Mouse (Mus musculus): ENCODE results near the gene Gimap9. TPM values are rescaled to one million over a fixed set of nuclear protein-coding genes. Genes with fewer than 3 reads are reported as not detected.
"Not testable (repeated sequence)": the region's sequence is repeated elsewhere in the genome, so short reads cannot be mapped to it uniquely, and the experiment has no call there.

The Gimap9 gene
- total RNA-seq, 2 experiments from 2014 or later, result 7.2 to 9.3 TPM

GRCm38 (mm10) chr6:48658721-48659120, 17.2 kb upstream of the Gimap9 start:
- no peak for DNase-seq (ENCODE audit: low spot score in 2 of 2)

GRCm38 (mm10) chr6:48664750-48665149, 11.2 kb upstream of the Gimap9 start:
- no peak for DNase-seq (ENCODE audit: low spot score in 2 of 2)

DNA sequence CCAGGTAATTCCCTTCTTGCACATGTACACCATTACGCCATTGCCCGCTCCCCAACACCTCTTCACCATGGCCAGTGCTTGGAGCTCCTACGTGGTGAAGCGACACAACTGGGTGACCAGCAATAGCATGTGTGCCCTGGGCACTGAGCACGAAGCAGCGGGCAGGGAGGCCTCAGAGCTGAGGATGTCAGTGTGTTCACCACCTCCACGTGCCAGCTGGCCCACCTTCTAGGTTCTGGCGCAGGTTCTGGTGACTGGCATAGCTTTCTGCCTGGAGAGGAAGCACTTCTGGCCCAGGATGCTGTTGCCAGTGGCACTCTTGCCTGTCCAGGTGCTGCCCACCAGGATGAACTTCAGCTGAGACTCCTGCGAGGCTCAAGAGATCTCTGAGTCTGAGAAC, 10.5 kb upstream of the Gimap9 start:
- DNase-seq (ENCODE audit: low spot score in 2 of 2), result no peak

DNA sequence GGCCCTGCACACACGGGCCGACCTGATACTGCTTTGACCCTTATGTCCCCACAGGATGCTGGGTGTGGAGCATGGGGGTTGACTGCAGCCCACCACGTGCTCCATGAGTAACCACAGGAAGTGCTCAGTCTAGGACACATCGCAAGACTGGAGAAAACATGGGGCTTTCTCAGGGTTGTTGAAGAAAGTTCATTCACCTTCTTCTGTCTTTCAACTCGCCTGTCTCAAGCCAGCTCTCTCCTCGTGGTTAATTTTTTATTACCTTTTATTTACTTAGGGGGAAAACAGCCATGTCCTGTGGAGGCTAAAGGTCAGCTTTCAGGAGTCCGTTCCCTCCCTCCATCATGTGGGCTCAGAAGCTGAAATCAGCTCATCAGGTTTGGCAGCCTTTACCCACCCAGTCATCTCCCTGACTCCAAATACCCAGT, 9.8 kb upstream of the Gimap9 start:
- DNase-seq (ENCODE audit: low spot score in 2 of 2), result no peak

DNA sequence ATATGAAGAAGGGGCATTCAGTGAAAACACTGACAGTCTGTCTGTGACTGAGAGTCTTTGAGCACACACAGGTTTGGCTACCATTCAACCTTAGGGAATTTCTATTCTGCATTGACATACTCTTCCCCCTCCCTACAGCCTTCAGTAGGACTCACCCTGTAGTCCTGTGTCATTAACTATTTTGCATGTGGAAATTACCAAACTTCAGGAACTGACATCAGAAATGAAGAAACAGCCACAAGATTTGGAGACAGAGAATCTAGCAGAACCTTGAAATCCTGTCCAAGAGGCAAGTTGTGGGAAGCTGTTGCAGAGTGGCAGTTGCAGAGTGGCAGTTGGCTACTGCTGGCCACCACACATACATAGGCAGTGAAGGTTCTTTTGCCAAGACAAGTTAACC, 7.9 kb upstream of the Gimap9 start:
- DNase-seq (ENCODE audit: low spot score in 2 of 2), result no peak

GRCm38 (mm10) chr6:48669446-48669969, 6.4 kb upstream of the Gimap9 start:
- no peak for DNase-seq (ENCODE audit: low spot score in 2 of 2)

DNA sequence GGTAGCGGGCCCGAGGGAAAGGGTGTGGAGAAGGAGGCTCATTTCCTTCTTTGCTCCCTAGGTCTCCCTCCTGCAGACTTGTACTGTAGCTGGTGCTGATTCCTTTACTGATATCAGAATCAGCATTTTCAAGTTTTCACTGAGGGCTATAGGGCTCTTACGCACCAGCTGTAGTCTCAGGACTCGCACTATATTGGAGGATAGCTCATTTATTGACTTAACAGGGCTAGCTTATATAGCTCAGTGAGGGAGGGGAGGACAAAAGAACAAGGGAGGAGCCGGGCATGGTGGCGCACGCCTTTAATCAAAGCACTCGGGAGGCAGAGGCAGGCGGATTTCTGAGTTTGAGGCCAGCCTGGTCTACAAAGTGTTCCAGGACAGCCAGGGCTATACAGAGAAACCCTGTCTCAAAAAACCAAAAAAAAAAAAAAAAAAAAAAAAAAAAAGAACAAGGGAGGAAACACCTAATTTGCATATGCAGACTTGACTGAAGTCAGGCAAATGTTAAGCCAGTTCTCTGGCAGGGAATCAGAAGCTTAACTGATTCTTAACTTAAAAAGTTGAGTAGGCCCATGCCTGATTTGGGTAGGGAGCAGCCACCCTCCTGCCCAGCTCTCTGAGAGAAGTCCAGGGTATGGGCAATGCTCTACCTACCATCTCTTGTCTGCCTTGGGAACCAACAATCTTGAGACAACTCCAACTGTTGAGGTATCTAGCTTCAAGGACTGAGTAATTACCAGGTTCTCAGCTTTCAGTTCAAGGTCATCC, 1.5 kb upstream of the Gimap9 start:
- no peak for DNase-seq (ENCODE audit: low spot score in 2 of 2)

GRCm38 (mm10) chr6:48675400-48675930, 464 bp upstream of the Gimap9 start:
- DNase-seq (ENCODE audit: low spot score in 2 of 2), result no peak

DNA sequence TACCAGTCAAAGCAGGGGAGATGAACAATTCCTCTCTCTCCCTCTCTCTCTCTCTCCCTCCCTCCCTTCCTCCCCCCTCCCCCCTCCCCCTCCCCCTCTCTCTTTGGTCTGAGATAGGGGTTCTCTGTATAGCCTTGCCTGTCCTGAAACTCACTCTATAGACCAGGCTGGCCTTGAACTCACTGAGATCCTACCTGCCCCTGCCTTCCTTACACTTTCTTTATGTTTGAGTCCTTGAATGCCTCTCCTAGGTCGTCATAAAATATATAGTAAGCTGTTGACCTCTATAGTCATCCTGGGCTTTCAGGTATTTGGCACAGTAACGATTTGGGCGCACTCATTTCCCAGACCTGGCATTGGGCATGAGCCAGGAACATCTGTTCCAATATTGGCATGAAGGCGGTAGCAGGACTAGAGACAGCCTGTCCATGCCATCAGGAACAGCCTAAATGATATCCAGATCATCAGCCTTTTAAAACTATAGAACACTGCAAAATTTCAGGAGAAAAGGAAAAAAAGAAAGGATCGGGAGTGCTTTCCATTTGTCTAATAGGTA, 1.0 kb downstream of the Gimap9 start:
- no peak for DNase-seq (ENCODE audit: low spot score in 2 of 2)

DNA sequence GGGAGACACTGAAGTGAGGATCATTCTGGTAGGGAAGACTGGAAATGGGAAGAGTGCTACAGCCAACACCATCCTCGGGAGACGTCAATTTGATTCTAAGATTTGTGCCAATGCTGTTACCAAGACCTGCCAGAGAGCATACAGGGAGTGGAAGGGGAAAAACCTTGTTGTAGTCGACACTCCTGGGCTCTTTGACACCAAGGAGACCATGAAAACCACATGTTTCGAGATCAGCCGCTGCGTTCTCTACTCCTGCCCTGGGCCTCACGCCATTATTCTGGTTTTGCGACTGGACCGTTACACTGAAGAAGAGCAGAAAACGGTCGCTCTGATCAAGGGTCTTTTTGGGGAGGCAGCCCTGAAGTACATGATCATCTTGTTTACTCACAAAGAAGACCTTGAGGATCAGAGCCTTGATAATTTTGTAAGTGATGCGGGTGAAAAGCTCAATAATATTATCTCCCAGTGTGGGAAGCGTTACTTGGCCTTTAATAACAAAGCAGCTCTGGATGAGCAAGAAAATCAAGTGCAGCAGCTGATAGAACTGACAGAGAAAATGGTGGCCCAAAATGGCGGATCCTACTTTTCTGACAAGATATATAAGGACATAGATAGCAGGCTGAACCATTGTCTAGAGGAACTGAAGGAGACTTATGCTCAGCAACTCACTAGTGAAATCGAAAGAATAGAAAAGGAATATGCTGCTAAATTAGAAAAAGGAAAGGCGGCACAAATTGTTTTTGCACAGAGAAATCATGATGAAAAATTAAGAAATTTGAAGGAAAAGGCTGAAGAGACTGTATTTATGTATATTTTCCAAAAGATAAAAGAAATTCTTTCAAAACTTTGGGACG, 1.8 kb downstream of the Gimap9 start:
- DNase-seq (ENCODE audit: low spot score in 2 of 2), result no peak

GRCm38 (mm10) chr6:48678391-48678790, 2.5 kb downstream of the Gimap9 start:
- no peak for DNase-seq (ENCODE audit: low spot score in 2 of 2)

GRCm38 (mm10) chr6:48679701-48680100, 3.8 kb downstream of the Gimap9 start:
- no peak for DNase-seq (ENCODE audit: low spot score in 2 of 2)

GRCm38 (mm10) chr6:48680421-48680820, 4.5 kb downstream of the Gimap9 start:
- DNase-seq (ENCODE audit: low spot score in 2 of 2), result no peak

DNA sequence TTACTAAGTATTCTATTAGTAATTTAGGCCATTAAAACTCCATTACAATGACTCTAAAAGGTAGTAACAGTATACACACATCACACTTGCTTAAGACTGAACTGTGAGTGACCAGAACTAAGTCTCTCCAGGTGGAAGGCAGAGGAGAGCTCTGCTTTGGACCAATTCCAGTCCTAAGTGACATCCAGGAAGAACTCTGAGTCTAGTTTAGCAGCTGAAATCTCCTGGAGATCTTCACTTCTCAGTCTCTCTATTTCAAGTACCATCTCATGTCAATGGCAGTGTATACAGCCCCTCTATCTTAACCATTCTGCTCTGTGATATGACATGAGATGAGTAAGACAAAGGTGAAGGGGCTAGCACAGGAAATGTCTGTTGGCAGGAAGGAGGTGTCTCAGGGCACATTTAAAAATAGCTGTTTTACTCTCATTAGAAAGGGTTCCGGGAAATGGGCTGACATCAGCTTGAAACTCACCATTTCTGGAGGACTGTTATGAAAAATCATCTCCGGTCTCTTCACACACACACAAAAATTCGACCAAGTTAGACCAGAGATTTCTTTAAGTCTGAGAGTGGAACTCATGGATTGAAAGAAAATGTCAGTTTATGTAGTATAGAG, 5.7 kb downstream of the Gimap9 start:
- DNase-seq (ENCODE audit: low spot score in 2 of 2), result no peak

DNA sequence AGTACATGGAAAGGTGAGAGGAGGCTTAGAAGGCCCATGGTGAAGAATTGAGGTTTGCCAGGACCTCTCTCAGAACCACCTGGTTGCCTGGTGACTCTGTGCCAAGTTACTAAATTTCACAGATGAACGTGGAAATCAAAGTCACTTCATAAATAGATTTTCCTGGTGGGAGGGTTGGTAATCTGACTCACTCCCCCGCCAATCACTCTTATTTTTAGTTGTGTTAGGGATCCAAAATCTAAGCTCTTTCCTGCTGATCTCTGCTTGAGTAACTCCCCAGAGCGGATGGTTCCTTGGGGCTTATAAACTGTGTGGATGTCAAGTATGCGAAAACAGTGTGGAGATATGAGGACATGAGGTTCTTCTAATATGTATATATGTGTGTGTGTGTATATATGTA, 6.3 kb downstream of the Gimap9 start:
- DNase-seq (ENCODE audit: low spot score in 2 of 2), result no peak

DNA sequence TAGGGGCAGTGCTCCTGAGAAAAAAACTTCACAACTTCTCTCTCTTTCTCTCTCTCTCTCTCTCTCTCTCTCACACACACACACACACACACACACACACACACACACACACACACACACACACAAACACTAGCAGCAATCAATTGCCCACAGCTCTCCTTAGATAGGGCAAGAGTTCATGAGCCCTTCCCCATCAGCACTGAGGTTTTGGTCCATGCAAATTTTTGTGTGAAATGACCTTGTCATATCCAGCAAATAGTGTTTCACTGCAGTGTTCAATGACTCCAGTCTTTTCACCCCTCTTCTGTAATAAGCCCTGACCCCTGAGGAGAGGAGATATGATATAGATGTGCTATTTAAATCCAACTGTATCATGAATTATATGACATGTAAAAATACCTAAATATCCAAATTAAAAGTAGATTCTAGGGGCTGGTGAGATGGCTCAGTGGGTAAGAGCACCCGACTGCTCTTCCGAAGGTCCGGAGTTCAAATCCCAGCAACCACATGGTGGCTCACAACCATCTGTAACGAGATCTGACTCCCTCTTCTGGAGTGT, 7.4 kb downstream of the Gimap9 start:
- not testable (repeated sequence) for DNase-seq (ENCODE audit: low spot score in 2 of 2)

DNA sequence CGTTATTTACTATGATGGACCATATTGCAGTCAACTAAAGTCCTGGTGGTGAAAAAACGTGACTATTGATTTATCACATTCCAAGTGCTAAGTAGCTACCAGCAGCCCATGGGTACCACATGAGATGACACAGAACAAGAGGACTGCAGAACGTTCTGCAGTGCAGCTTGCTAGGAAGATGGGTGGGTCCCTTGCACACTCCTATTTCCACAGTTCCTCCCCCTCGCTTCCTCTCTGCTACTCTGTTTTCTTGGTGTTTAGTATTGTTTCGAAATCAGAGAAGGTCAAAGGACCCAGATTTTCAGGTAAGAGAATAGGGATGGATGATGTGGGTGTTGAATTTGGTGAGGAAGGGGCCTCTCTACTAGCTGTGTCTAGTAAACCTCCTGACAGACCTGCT, 8.4 kb downstream of the Gimap9 start, which contains the start of gene Gimap4:
TSS of gene Gimap4 (plus strand) at position 231 of the 400 bp plus-strand sequence.
- no peak for DNase-seq (ENCODE audit: low spot score in 2 of 2)

DNA sequence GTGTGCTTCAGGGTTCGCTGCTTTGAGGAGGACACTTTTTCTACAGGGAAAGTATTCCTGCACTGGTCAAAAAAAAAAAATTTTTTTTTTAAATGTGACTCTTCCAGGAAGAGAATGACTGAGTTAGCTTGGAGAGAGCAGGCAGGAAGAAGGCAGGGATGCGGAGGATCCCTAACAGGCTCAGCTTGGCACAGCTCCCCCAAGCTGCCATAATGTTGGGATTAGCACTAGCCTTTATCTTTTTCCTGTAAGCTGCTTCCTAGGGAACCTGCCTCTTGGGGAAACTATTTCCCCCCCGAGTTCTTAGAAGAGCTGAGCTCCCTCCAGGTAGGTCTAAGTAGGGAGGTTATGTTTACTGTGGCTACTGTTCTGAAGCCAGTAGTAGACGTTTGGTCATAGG, 8.9 kb downstream of the Gimap9 start:
- no peak for DNase-seq (ENCODE audit: low spot score in 2 of 2)

DNA sequence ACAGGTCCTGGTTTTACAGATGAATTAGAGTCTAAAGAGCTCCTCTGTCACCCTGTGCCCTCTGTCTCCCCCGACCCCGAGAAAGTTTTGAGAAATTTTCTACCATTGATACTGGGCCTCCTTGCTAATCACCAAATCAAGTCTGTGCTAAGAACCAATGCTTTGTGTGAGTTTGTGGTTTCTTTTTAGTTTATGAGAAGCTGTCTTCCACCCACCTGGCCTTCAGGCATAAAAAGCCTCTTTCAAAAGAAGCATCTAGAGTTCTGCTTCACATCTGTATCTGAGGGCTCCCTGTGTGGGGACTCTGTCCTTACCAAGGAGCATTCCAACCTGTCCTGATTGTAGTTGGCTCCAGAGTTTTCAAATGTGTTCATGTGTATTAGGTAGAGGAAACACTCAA, 9.3 kb downstream of the Gimap9 start:
- no peak for DNase-seq (ENCODE audit: low spot score in 2 of 2)

Data from adrenal gland, postnatal 4 days (tissue).